Mouse (Mus musculus): ENCODE measurements around the gene Apon.
"Not testable (repeated sequence)": the region's sequence is repeated elsewhere in the genome, so short reads cannot be mapped to it uniquely, and the experiment has no call there.

Gene Apon

GRCm38 (mm10) chr10:128232420-128232985, 21.4 kb upstream of the Apon start:
- DNase-seq (ENCODE audit: extremely low spot score, low read depth, low spot score): peak; percentile 84

DNA sequence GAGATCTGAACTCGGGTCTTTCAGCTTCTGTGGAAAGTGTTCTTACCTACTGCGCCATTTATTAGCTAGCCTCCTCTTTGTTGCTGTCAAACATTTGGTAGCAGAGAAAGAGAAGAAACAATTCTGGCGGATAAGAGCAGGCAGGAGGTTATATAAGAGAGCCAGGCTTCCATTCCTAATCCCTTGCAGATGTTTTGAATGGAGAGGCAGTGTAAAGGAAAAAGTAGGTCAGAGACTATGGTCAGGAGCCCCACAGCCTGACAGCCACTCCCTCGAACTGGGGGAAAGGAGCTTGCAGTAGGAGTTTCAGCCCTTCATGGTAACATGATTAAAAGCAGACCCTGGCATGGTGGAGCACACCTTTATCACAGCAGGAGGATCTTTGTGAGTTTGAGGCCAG, 17.6 kb upstream of the Apon start:
- no peak for DNase-seq (ENCODE audit: extremely low spot score, low read depth, low spot score)

DNA sequence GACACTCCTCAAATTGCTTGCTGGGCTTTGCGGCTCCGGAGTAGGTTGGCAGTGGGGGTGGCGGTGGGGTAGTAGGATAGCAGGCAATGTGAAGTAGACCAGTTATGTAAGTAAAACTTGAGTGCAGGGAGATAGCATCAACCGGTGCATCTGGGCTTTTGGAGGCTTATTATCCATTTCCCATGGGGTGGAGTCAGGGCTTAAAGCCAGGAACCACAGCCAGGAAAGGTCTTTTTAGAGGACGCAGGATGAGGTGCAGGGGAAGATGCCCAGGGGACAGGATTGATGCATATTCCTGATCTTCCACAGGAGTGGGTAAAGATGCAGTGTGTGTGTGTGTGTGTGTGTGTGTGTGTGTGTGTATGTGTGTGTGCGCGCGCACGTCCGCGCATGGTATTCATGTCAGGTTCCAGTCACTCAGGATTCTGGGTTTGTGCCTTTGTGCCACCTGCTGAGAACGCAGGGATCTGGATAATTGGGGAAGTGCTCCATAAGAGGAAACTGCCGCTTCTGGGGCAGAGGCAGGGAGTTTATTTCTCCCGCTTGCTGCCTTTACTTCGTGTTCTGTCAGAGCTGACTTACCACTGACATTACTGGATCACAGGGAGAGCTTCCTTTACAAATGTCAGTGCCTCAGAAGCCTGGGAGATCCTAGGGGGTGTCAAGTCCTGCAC, 16.0 kb upstream of the Apon start:
- DNase-seq (ENCODE audit: extremely low spot score, low read depth, low spot score): no peak

GRCm38 (mm10) chr10:128239140-128239539, 14.8 kb upstream of the Apon start:
- DNase-seq (ENCODE audit: extremely low spot score, low read depth, low spot score): no peak

DNA sequence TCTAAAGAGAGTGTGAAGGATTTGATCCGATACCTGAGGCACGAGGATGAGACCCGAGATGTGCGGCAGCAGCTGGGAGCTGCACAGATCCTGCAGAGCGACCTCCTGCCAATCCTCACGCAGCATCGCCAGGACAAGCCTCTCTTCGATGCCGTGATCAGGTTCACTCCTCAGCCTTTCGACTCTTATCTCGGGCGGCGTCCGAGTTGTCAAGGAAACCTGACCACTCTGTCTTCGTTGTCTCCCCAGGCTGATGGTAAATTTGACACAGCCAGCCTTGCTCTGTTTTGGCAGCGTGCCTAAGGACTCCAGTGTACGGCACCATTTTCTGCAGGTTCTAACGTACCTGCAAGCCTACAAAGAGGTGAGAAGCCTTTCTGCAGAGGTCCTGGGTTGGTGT, 13.8 kb upstream of the Apon start:
- DNase-seq (ENCODE audit: extremely low spot score, low read depth, low spot score): no peak

GRCm38 (mm10) chr10:128243252-128243651, 10.6 kb upstream of the Apon start:
- DNase-seq (ENCODE audit: extremely low spot score, low read depth, low spot score): no peak

DNA sequence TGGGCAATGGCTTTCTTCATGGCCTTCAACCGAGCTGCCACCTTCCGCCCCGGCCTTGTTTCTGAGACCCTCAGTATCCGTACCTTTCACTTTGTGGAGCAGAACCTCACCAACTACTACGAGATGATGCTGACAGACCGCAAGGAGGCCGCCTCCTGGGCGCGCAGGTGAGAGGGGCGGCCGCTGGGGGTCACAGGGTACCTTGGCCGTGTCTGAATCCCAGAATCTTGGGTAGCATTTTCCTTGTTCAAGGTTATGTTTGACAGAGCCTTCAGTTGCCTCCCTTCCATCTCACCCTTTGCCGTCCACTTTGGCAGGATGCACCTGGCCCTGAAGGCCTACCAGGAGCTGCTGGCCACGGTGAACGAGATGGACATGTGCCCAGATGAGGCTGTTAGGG, 9.8 kb upstream of the Apon start:
- DNase-seq (ENCODE audit: extremely low spot score, low read depth, low spot score): no peak

DNA sequence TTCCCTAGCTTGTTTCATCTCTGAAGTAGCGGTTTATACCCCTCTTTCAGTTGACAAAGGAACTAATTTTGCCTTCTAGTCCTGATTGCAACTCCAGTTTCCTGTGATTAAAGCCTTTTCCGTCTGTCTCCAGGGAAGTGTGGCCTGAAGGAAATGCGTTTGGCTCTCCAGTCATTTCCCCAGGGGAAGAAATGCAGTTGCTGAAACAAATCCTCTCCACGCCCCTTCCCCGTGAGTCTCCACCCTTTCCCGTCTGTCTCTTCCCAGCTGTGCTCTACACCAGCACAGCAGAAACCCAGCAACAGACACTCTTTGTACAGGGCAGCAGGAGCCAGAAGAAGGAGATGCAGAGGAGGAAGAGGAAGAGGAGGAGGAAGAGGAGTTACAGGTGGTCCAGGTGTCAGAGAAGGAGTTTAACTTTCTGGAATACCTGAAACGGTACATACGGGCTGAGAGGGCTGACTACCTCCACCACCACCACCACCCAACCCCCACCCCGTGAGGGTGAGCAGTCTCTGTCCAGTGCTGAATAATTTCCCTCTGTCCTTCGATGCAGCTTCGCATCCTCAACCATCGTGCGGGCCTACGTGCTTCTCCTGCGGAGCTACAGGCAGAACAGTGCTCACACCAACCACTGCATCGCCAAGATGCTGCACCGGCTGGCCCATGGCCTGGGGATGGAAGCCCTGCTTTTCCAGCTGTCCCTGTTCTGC, 6.7 kb upstream of the Apon start:
- no peak for DNase-seq (ENCODE audit: extremely low spot score, low read depth, low spot score)

- no peak for DNase-seq (ENCODE audit: extremely low spot score, low read depth, low spot score)
Measured at GRCm38 (mm10) chr10:128250565-128250964, 3.3 kb upstream of the Apon start.

GRCm38 (mm10) chr10:128255925-128256324, 2.0 kb downstream of the Apon start:
- DNase-seq (ENCODE audit: extremely low spot score, low read depth, low spot score): no peak

DNA sequence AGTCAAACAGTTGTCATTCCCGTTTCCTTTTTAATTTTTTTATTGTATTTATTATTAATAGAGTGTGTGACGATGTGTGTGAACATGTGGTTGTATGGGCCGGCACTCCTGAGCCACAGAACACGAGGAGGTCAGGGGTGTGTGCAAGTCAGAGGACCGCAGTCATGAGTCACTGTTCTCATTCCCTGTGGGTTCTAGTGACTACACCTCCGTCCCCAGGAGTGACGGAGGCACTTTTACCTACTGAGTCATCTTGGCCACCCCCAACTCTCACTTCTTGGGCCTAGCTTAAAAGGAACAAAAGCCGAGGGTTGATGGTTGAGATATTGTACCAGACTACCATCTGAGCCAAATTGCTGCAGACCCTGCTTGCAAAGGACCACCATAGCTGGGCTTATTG, 2.4 kb downstream of the Apon start:
- no peak for DNase-seq (ENCODE audit: extremely low spot score, low read depth, low spot score)

DNA sequence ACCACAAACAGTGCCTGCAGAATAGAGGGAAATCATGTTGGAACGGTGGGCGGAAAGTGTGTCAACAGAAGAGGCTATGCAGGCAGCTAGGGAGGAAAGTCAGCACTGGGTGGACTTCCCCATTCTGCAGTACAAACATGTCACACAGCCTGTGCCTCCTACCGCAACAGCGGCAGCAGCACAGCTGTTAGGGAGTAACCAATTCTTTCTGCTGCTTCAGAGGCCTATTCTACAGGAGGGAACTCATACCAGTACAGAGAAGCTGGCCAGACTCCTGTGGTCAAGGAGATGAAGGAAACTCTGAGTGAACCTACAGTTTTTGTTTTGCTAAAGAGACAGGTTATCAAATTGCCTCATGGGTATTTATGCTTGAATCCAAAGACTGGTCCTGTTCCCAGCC, 5.1 kb downstream of the Apon start:
- DNase-seq (ENCODE audit: extremely low spot score, low read depth, low spot score): no peak

- DNase-seq (ENCODE audit: extremely low spot score, low read depth, low spot score): no peak
Measured at GRCm38 (mm10) chr10:128259946-128260345, 6.0 kb downstream of the Apon start.

- DNase-seq (ENCODE audit: extremely low spot score, low read depth, low spot score): not testable (repeated sequence)
Measured at GRCm38 (mm10) chr10:128260376-128260775, 6.5 kb downstream of the Apon start.

- DNase-seq (ENCODE audit: extremely low spot score, low read depth, low spot score): no peak
Measured at GRCm38 (mm10) chr10:128262300-128262699, 8.4 kb downstream of the Apon start.

GRCm38 (mm10) chr10:128263393-128264310, 9.8 kb downstream of the Apon start:
- DNase-seq (ENCODE audit: extremely low spot score, low read depth, low spot score): no peak

DNA sequence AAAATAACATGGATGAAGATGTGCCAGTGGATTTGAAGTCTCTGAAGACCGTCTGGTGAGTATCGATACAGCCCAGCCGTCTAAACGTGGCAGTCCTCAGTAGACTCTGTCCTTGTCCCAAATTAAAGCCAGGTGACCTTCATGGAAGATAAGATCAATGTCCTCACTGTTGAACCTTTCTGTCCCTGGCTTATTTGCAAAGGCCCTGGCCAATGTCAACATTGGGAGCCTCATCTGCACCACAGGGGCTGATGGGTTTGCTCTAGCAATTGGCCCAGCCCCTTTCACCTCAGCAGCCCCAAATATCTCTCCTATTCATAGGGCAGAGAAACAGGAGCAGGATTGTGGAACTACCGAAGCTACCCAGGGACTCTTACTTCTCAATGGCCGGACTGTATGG, 14.5 kb downstream of the Apon start, which contains the start of gene Apof:
Gene Apof, plus strand, starts transcription at position 301 of the 400 bp plus-strand sequence.
- no peak for DNase-seq (ENCODE audit: extremely low spot score, low read depth, low spot score)

- DNase-seq (ENCODE audit: extremely low spot score, low read depth, low spot score): no peak
Measured at GRCm38 (mm10) chr10:128269206-128269910, 15.5 kb downstream of the Apon start.

GRCm38 (mm10) chr10:128270287-128270841, 16.5 kb downstream of the Apon start, which contains the start of gene Stat2:
TSS of gene Stat2 (plus strand) at chr10:128270559.
- peak; percentile 93 for DNase-seq (ENCODE audit: extremely low spot score, low read depth, low spot score)

GRCm38 (mm10) chr10:128270866-128271265, 17.0 kb downstream of the Apon start:
- DNase-seq (ENCODE audit: extremely low spot score, low read depth, low spot score): no peak
